Mouse (Mus musculus) hindbrain, embryonic 14.5 days (tissue): ENCODE data around the gene Ddo. TPM values are rescaled to one million over a fixed set of nuclear protein-coding genes. Genes with fewer than 3 reads are reported as not detected.

Experiments used
- ATAC-seq: fragments of 200-750 bp; cut with Nextera tagmentation; 2 replicates; pipeline ENCODE4 v1.8.0; 2017; ENCODE audit warnings: moderate number of reproducible peaks, mild to moderate bottlenecking, moderate TSS enrichment, moderate library complexity; ENCODE audit not compliant: low FRiP score
- DNase-seq: peaks from one replicate; pipeline ENCODE4 v3.0.0-alpha.2; 2015; ENCODE audit warnings: low spot score
- H3K27ac ChIP-seq: fragments of 300-500 bp; sonication (generic); 2 replicates; pipeline ENCODE4 v1.5.1; 2014; ENCODE audit warnings: mild to moderate bottlenecking, moderate library complexity
- H3K27me3 ChIP-seq: fragments of 300-500 bp; sonication (generic); 2 replicates; pipeline ENCODE4 v1.6.1; 2014; ENCODE audit warnings: mild to moderate bottlenecking, low read length, mixed read lengths; ENCODE audit not compliant: control insufficient read depth, insufficient read depth
- H3K36me3 ChIP-seq: fragments of 300-500 bp; sonication (generic); replicated peaks from 2 replicates; pipeline ENCODE4 v1.6.1; 2014; ENCODE audit not compliant: control insufficient read depth, insufficient read depth
- H3K4me1 ChIP-seq: fragments of 300-500 bp; sonication (generic); replicated peaks from 2 replicates; pipeline ENCODE4 v1.6.1; 2014; ENCODE audit warnings: antibody characterized with exemption, low read length, mixed read lengths; ENCODE audit not compliant: control insufficient read depth, insufficient read depth
- H3K4me2 ChIP-seq: fragments of 300-500 bp; sonication (generic); replicated peaks from 2 replicates; pipeline ENCODE4 v1.6.1; 2014; ENCODE audit warnings: mild to moderate bottlenecking, moderate library complexity
- H3K4me3 ChIP-seq: fragments of 300-500 bp; sonication (generic); replicated peaks from 2 replicates; pipeline ENCODE4 v1.5.1; 2014; ENCODE audit warnings: mild to moderate bottlenecking, low read length
- H3K9ac ChIP-seq: fragments of 300-500 bp; sonication (generic); 2 replicates; pipeline ENCODE4 v1.6.1; 2014
- H3K9me3 ChIP-seq: fragments of 300-500 bp; sonication (generic); 2 replicates; pipeline ENCODE4 v1.6.1; 2016; ENCODE audit warnings: low read length; ENCODE audit not compliant: control insufficient read depth
- WGBS: fragments of 180-500 bp; shearing (Covaris S2); extraction: QIAGEN DNeasy Blood & Tissue Kit; methylation state at CpG from one replicate; pipeline ENCODE4 v1.1.7; 2014; 5-methylcytosine and 5-hydroxymethylcytosine counted together
- polyA plus RNA-seq: library from polyadenylated mRNA; unstranded; fragments of >200 nt; fragmentation: Nextera tagmentation; extraction: Ambion mirVana; gene quantifications from 2 replicates; pipeline ENCODE4 v1.2.1, GENCODE M21; 2014

The Ddo gene
- polyA plus RNA-seq, 1 experiment from 2014 or later = 1.7 TPM

DNA sequence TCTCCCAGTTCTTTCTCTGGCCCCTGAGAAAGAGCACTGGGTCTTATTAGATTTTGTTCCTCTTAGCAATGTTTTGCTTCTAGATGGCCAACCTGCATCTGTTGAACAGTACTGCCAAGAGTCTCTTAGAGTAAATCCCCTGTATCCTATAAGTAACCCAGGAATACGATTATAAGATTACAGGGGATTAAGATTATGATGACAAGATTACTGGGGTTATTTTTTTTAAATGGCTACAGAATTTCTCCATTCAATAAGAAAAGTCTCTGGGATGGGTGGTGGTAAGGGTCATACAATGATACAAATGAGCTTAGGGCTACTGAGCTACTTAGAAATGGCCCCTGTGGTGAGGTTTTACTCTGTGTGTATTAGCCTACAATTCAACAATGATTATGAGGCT is 15.5 kb downstream of the Ddo start:
- Histone ChIP-seq H3K36me3 (no peaks in the 10 kb centered on the region), H3K27me3 (no peaks in the 10 kb centered on the region), H3K4me2 (no peak overlapping the region), H3K9ac (no peak overlapping the region), H3K4me3 (no peak overlapping the region), H3K9me3 (no peaks in the 10 kb centered on the region), H3K4me1 (no peaks in the 10 kb centered on the region), H3K27ac (no peak overlapping the region)
- DNase-seq = no peak
- WGBS = 84% methylated on average over 1 of the region's 1 CpGs
- no peak for ATAC-seq

GRCm38 (mm10) chr10:40648776-40649175 is 19.0 kb downstream of the Ddo start:
- Histone ChIP-seq H3K27me3 (no peaks in the 10 kb centered on the region), H3K4me1 (no peaks in the 10 kb centered on the region), H3K27ac (no peak overlapping the region), H3K4me3 (no peak overlapping the region), H3K4me2 (no peak overlapping the region), H3K9me3 (no peaks in the 10 kb centered on the region), H3K9ac (no peak overlapping the region), H3K36me3 (no peaks in the 10 kb centered on the region)
- ATAC-seq (no peak), DNase-seq (no peak)
- WGBS = 86% methylated on average over 12 of the region's 12 CpGs

DNA sequence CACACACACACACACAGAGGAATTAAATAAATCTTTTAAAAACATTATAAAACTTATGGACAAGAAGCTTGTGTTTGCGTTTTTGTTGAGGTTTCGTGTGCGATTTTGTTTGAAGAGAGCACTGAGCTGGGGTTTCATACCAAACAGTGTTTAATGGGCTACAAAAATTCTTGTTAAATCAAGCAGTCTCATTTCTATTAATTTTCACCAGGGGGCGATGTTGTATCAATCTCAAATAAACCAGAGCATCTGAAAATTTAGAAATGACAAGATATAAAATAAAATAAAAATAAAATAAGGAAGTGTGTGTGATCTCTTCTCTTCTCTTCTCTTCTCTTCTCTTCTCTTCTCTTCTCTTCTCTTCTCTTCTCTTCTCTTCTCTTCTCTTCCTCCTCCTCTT is 19.8 kb downstream of the Ddo start:
- Histone ChIP-seq H3K36me3 (no peaks in the 10 kb centered on the region), H3K4me3 (no peak overlapping the region), H3K27ac (no peak overlapping the region), H3K27me3 (no peaks in the 10 kb centered on the region), H3K4me2 (no peak overlapping the region), H3K9me3 (no peaks in the 10 kb centered on the region), H3K4me1 (no peaks in the 10 kb centered on the region), H3K9ac (no peak overlapping the region)
- no peak for ATAC-seq
- DNase-seq = peak; percentile 81
- WGBS = 36% methylated on average over 4 of the region's 4 CpGs

- 76% methylated on average over 2 of the region's 2 CpGs for WGBS
Measured at GRCm38 (mm10) chr10:40651676-40652075, 21.9 kb downstream of the Ddo start.

GRCm38 (mm10) chr10:40665270-40665669 is 35.5 kb downstream of the Ddo start:
- Histone ChIP-seq H3K9ac (no peak overlapping the region), H3K9me3 (no peaks in the 10 kb centered on the region), H3K4me1 (no peaks in the 10 kb centered on the region), H3K27me3 (no peaks in the 10 kb centered on the region), H3K4me2 (no peak overlapping the region), H3K36me3 (no peaks in the 10 kb centered on the region), H3K4me3 (no peak overlapping the region), H3K27ac (no peak overlapping the region)
- WGBS = 89% methylated on average over 3 of the region's 3 CpGs
- no peak for ATAC-seq
- DNase-seq = no peak

More at GRCm38 (mm10) chr10:40651676-40652075, 21.9 kb downstream of the Ddo start:
- Histone ChIP-seq H3K27ac (no peak overlapping the region), H3K27me3 (no peaks in the 10 kb centered on the region), H3K9ac (no peak overlapping the region), H3K4me2 (no peak overlapping the region), H3K4me1 (no peaks in the 10 kb centered on the region), H3K9me3 (no peaks in the 10 kb centered on the region), H3K36me3 (no peaks in the 10 kb centered on the region), H3K4me3 (no peak overlapping the region)
- no peak for DNase-seq
- no peak for ATAC-seq

DNA sequence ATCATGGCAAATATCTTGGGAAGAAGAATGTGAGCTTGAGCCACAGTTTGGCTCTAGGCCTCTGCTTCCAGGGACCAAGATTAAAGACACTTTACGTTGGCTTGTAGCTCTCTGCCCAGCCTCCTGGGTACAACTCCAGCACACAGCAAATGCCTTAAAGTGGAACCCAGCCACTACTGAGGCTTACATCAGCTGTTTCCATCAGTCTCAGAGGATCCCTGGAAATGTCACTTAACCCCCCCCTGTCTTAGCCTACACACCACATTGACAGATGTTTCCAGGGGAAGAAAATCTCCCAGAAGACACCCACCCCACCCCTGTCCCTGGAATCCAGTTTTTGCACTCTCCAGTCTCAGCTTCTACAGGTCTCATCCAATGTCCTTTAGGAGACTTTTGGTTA is 37.1 kb downstream of the Ddo start:
- H3K4me3 ChIP-seq = no peak overlapping the region
- no peaks in the 10 kb centered on the region for H3K9me3 ChIP-seq
- H3K27me3 ChIP-seq = no peaks in the 10 kb centered on the region
- DNase-seq (no peak), ATAC-seq (no peak)
- H3K9ac ChIP-seq = no peak overlapping the region
- 87% methylated on average over 1 of the region's 1 CpGs for WGBS
- H3K4me1 ChIP-seq = no peaks in the 10 kb centered on the region
- H3K4me2 ChIP-seq = no peak overlapping the region
- H3K36me3 ChIP-seq = no peaks in the 10 kb centered on the region
- H3K27ac ChIP-seq = no peak overlapping the region

DNA sequence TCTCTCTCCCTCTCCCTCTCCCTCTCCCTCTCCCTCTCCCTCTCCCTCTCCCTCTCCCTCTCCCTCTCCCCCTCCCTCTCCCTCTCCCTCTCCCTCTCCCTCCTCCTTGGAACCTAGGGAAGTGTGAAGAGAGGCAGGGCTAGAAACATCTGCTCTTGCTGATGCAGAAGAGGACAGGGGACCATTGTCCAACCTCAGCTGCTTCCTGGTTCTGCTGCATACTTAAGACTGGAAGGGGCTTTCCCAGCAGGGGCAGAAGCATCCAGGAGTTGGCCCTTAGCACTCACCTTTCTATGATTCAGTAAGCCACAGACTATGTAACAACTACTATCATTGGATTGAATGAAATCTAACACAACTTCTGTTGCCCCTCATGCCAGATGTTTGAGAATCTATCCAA is 38.8 kb downstream of the Ddo start:
- H3K9me3 ChIP-seq = no peaks in the 10 kb centered on the region
- H3K36me3 ChIP-seq = no peaks in the 10 kb centered on the region
- DNase-seq (no peak), ATAC-seq (no peak)
- no peak overlapping the region for H3K9ac ChIP-seq
- peaks cover 10% of the 10 kb centered on the region for H3K4me1 ChIP-seq
- H3K27ac ChIP-seq = no peak overlapping the region
- H3K4me2 ChIP-seq = no peak overlapping the region
- no peaks in the 10 kb centered on the region for H3K27me3 ChIP-seq
- no peak overlapping the region for H3K4me3 ChIP-seq

- Histone ChIP-seq H3K4me3 (no peak overlapping the region), H3K27ac (no peak overlapping the region), H3K9ac (no peak overlapping the region), H3K4me1 (peaks cover 20% of the 10 kb centered on the region), H3K27me3 (no peaks in the 10 kb centered on the region), H3K36me3 (no peaks in the 10 kb centered on the region), H3K9me3 (no peaks in the 10 kb centered on the region), H3K4me2 (no peak overlapping the region)
- DNase-seq (no peak), ATAC-seq (peak; percentile 56; the same call in 1 of the 2 replicates)
- 30% methylated on average over 8 of the region's 8 CpGs for WGBS
Measured at GRCm38 (mm10) chr10:40672587-40673296, 42.9 kb downstream of the Ddo start.

- 46% methylated on average over 7 of the region's 7 CpGs for WGBS
- no peak for DNase-seq
- no peak overlapping the region for H3K27ac ChIP-seq
Measured at GRCm38 (mm10) chr10:40673297-40673665, 43.5 kb downstream of the Ddo start.

GRCm38 (mm10) chr10:40674151-40674550 is 44.3 kb downstream of the Ddo start:
- H3K9ac ChIP-seq = peak overlapping the region; percentile 40; the same call in 1 of the 2 replicates
- DNase-seq = no peak

More at GRCm38 (mm10) chr10:40673297-40673665, 43.5 kb downstream of the Ddo start:
- Histone ChIP-seq H3K9me3 (no peaks in the 10 kb centered on the region), H3K27me3 (no peaks in the 10 kb centered on the region), H3K9ac (no peak overlapping the region), H3K4me2 (no peak overlapping the region), H3K4me3 (no peak overlapping the region), H3K4me1 (peaks cover 20% of the 10 kb centered on the region), H3K36me3 (no peaks in the 10 kb centered on the region)
- 0 out of 2 replicates have a peak, but pooled peaks have one; percentile 11 for ATAC-seq

More at GRCm38 (mm10) chr10:40674151-40674550, 44.3 kb downstream of the Ddo start:
- no peaks in the 10 kb centered on the region for H3K27me3 ChIP-seq
- peak overlapping the region; percentile 13; the same call in 1 of the 2 replicates for H3K4me3 ChIP-seq
- H3K9me3 ChIP-seq = no peaks in the 10 kb centered on the region
- WGBS = 13% methylated on average over 13 of the region's 13 CpGs
- H3K4me2 ChIP-seq = peak overlapping the region; percentile 53
- H3K27ac ChIP-seq = peak overlapping the region; percentile 51; the same call in 1 of the 2 replicates
- peaks cover 20% of the 10 kb centered on the region for H3K4me1 ChIP-seq
- no peaks in the 10 kb centered on the region for H3K36me3 ChIP-seq
- ATAC-seq = no peak
